Mouse (Mus musculus): ENCODE measurements at regions not wholly inside any gene's neighbourhood (a gene's known extent, or its start where the extent isn't known, plus 50 kb on each side); places are given as distances from the start of the nearest gene placed in this dataset.

GRCm38 (mm10) chr13:90280976-90281375, 191.6 kb upstream of the Xrcc4 start:
- DNase-seq = no peak

- DNase-seq = no peak
Observed at GRCm38 (mm10) chr13:90279786-90280382, 190.5 kb upstream of the Xrcc4 start.

GRCm38 (mm10) chr13:90279355-90279754, 189.9 kb upstream of the Xrcc4 start:
- DNase-seq = peak; percentile 83

- DNase-seq = no peak
Observed at GRCm38 (mm10) chr13:90259071-90259742, 169.8 kb upstream of the Xrcc4 start.

GRCm38 (mm10) chr13:90252981-90253380, 163.6 kb upstream of the Xrcc4 start:
- no peak for DNase-seq

- no peak for DNase-seq
Observed at GRCm38 (mm10) chr13:90245997-90246765, 156.8 kb upstream of the Xrcc4 start.

- no peak for DNase-seq
Observed at GRCm38 (mm10) chr13:90238331-90238730, 148.9 kb upstream of the Xrcc4 start.

GRCm38 (mm10) chr13:90233986-90234385, 144.6 kb upstream of the Xrcc4 start:
- no peak for DNase-seq

GRCm38 (mm10) chr13:90233561-90233960, 144.2 kb upstream of the Xrcc4 start:
- no peak for DNase-seq

- DNase-seq = no peak
Observed at GRCm38 (mm10) chr13:90229106-90229505, 139.7 kb upstream of the Xrcc4 start.

- DNase-seq = no peak
Observed at GRCm38 (mm10) chr13:90226212-90226611, 136.8 kb upstream of the Xrcc4 start.

GRCm38 (mm10) chr13:90212390-90212789, 123.0 kb upstream of the Xrcc4 start:
- DNase-seq = no peak

GRCm38 (mm10) chr13:90207875-90208274, 118.5 kb upstream of the Xrcc4 start:
- no peak for DNase-seq
